Mouse (Mus musculus): ENCODE data around the gene Pank3.
"Not testable (repeated sequence)": the region's sequence is repeated elsewhere in the genome, so short reads cannot be mapped to it uniquely, and the experiment has no call there.

Pank3 gene

DNA sequence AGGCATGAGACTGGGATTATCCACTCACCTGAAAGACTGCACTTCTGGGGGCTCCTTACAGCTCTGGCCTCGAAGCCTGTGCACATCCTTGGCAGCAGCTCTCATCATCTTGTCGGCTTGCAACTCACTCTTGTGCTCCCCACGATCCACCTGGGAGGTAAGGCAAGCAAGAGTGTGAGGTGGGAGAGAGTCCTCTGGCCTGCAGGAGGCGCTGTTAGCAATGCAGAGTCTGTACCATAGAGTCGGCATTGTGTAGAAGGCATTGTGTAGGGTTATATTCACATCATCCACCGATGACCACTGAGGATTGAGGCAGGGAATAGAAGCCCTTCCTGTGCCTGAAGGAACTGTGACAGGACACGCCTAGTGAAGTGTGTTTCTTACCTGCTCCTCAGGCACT lies 71.0 kb downstream of the Pank3 start:
- DNase-seq (ENCODE audit: low read depth, low spot score), result peak; percentile 39

DNA sequence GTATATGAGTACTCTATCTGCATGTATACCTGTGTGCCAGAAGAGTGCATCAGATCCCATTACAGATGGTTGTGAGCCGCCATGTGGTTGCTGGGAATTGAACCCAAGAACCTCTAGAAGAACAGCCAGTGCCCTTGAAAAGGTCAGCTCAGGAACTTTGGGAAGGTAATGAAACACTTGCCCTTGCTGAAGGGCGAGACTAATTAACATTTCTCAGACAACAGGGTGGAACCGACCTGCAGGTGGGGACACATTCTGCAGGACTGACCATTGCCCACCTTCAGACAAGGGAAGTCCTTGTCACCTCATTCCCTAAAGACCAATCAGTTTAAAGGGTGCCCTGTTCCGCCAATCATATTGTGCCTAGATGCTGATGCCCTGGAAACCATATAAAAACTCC lies 71.5 kb downstream of the Pank3 start:
- not testable (repeated sequence) for DNase-seq (ENCODE audit: low read depth, low spot score)
